Mouse (Mus musculus): ENCODE measurements at regions not wholly inside any gene's neighbourhood (a gene's known extent, or its start where the extent isn't known, plus 50 kb on each side); places are given as distances from the start of the nearest gene placed in this dataset.

DNA sequence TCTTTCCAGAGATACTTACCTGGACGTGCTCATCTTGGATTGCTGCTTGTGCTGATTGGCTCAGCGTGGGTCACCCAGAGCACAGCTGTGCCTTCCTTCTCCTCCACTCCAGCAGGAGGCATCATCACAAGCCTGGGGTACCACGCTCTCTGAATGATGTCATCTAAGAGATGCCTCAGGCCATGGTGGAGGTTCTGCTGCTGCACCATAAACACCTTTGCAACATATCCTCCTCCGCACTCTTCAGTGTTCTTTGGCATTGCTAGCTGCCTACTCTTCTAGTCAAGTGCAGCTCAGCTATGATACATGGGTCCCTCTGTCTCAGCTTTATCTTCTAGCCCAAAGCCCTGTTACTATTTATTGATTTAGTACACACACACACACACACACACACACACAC lies 110.8 kb downstream of the Emp1 start:
- no peak for TF ChIP-seq CTCF (IDR thresholded peaks at IDR 0.05; ENCODE audit: low read depth, low read length)
- no peak for TF ChIP-seq POLR2A (IDR thresholded peaks at IDR 0.05; ENCODE audit: insufficient read depth, low read length)
- no peak for TF ChIP-seq EP300 (IDR thresholded peaks at IDR 0.05; ENCODE audit: insufficient read depth, low read depth, low read length)
- Histone ChIP-seq H3K27me3 (ENCODE audit: control insufficient read depth, insufficient read depth, low read length, poor library complexity, severe bottlenecking) (no peaks in the 10 kb centered on the region), H3K36me3 (ENCODE audit: control insufficient read depth, insufficient read depth, low read length, poor library complexity, severe bottlenecking) (no peaks in the 10 kb centered on the region), H3K9me3 (replicated peaks; ENCODE audit: control insufficient read depth, insufficient read depth, low read length, poor library complexity, severe bottlenecking) (0 out of 2 replicates have a peak, but pooled peaks cover 3% of the 10 kb centered on the region), H3K4me3 (ENCODE audit: low read depth, low read length) (no peak overlapping the region), H3K9ac (ENCODE audit: low read depth, poor library complexity, severe bottlenecking) (no peak overlapping the region), H3K27ac (ENCODE audit: insufficient read depth, low read length) (no peak overlapping the region), H3K4me1 (ENCODE audit: control insufficient read depth, insufficient read depth, low read length) (no peaks in the 10 kb centered on the region)

DNA sequence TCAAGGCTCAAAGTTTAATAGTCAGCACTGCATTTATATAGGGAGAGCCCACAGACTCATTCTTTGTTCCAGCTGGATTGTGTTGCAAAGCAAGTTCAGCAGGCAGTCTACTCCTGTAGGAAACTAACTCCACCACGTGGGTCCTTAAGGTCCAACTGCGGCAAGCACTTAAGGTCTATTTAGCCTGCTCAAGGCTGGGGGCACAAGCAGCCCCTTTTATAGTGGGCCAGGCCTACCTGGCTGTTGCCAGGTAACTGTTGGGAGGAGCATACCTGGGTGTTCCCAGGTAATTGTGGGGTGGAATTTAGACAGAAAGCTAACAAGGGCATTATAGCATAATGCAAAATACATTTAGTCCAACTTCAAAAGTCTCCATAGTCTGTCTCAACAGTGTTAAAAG lies 126.5 kb downstream of the Emp1 start:
- Histone ChIP-seq H3K27ac (ENCODE audit: insufficient read depth, low read length) (no peak overlapping the region), H3K36me3 (ENCODE audit: control insufficient read depth, insufficient read depth, low read length, poor library complexity, severe bottlenecking) (no peaks in the 10 kb centered on the region), H3K9me3 (replicated peaks; ENCODE audit: control insufficient read depth, insufficient read depth, low read length, poor library complexity, severe bottlenecking) (no peaks in the 10 kb centered on the region), H3K9ac (ENCODE audit: low read depth, poor library complexity, severe bottlenecking) (no peak overlapping the region), H3K27me3 (ENCODE audit: control insufficient read depth, insufficient read depth, low read length, poor library complexity, severe bottlenecking) (no peaks in the 10 kb centered on the region), H3K4me3 (ENCODE audit: low read depth, low read length) (no peak overlapping the region), H3K4me1 (ENCODE audit: control insufficient read depth, insufficient read depth, low read length) (no peaks in the 10 kb centered on the region)
- TF ChIP-seq EP300 (IDR thresholded peaks at IDR 0.05; ENCODE audit: insufficient read depth, low read depth, low read length) = no peak
- no peak for TF ChIP-seq CTCF (IDR thresholded peaks at IDR 0.05; ENCODE audit: low read depth, low read length)
- TF ChIP-seq POLR2A (IDR thresholded peaks at IDR 0.05; ENCODE audit: insufficient read depth, low read length) = no peak

DNA sequence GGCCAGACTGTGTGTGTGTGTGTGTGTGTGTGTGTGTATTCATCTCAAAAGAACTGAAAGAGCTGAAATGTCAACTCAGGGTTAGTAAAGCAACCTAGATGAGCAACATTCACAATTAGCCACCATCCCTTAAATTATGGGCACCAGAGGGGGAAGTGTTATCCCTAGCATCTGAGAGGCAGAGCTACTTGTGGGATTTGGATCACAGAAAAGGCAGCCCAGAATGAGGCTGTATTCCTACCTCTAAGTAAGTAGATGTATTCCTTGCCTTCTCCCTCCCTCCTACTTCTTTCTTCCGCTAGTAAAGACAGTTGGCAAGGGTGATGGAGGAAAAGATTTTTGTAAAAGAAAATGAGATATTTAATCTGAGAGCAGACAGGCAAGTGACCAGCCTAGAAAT lies 131.6 kb downstream of the Emp1 start:
- no peaks in the 10 kb centered on the region for H3K27me3 ChIP-seq (ENCODE audit: control insufficient read depth, insufficient read depth, low read length, poor library complexity, severe bottlenecking)
- no peak overlapping the region for H3K4me3 ChIP-seq (ENCODE audit: low read depth, low read length)
- no peaks in the 10 kb centered on the region for H3K4me1 ChIP-seq (ENCODE audit: control insufficient read depth, insufficient read depth, low read length)
- H3K9me3 ChIP-seq (replicated peaks; ENCODE audit: control insufficient read depth, insufficient read depth, low read length, poor library complexity, severe bottlenecking) = peaks cover 9% of the 10 kb centered on the region
- H3K27ac ChIP-seq (ENCODE audit: insufficient read depth, low read length) = no peak overlapping the region
- H3K36me3 ChIP-seq (ENCODE audit: control insufficient read depth, insufficient read depth, low read length, poor library complexity, severe bottlenecking) = no peaks in the 10 kb centered on the region
- H3K9ac ChIP-seq (ENCODE audit: low read depth, poor library complexity, severe bottlenecking) = no peak overlapping the region
- TF ChIP-seq POLR2A (IDR thresholded peaks at IDR 0.05; ENCODE audit: insufficient read depth, low read length) (no peak), EP300 (IDR thresholded peaks at IDR 0.05; ENCODE audit: insufficient read depth, low read depth, low read length) (no peak), CTCF (IDR thresholded peaks at IDR 0.05; ENCODE audit: low read depth, low read length) (no peak)

DNA sequence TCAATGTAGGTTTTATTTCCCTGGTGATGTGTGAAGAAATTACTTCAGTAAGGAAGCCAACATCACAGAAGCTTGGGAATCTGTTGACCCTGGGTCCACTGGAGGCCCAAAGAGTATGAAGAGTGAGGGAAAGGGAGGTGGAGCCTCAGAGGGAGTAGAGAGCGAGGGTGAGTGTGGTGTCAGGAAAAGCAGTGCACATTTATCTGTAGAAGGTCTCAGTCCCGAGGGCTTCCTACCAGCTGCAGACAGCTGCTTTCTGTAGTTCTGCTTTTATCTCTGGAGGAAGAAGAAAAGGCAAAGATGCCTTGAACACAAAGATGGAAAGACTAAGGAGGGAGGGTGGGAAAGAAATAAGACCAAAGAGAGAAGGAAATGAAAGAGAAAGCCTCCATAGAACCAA lies 133.5 kb downstream of the Emp1 start:
- TF ChIP-seq EP300 (IDR thresholded peaks at IDR 0.05; ENCODE audit: insufficient read depth, low read depth, low read length) (no peak), POLR2A (IDR thresholded peaks at IDR 0.05; ENCODE audit: insufficient read depth, low read length) (no peak), CTCF (IDR thresholded peaks at IDR 0.05; ENCODE audit: low read depth, low read length) (no peak)
- H3K27me3 ChIP-seq (ENCODE audit: control insufficient read depth, insufficient read depth, low read length, poor library complexity, severe bottlenecking) = no peaks in the 10 kb centered on the region

DNA sequence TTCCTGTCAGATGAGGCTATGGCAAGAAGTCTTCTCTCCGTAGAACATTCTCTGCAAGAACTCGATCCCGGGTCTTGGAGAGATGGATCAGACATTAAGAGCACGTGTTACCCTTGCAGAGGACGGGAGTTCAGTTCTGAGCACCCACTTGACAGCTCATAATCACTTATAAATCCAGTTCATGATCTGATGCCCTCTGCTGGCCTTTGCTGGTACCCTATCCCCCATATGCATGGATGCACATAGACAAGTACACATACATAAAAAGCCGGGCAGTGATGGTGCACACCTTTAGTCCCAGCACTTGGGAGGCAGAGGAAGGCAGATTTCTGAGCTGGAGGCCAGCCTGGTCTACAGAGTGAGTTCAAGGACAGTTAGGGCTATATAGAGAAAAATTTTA lies 136.2 kb downstream of the Emp1 start:
- Histone ChIP-seq H3K9me3 (replicated peaks; ENCODE audit: control insufficient read depth, insufficient read depth, low read length, poor library complexity, severe bottlenecking) (peaks cover 9% of the 10 kb centered on the region), H3K27ac (ENCODE audit: insufficient read depth, low read length) (no peak overlapping the region), H3K27me3 (ENCODE audit: control insufficient read depth, insufficient read depth, low read length, poor library complexity, severe bottlenecking) (no peaks in the 10 kb centered on the region), H3K9ac (ENCODE audit: low read depth, poor library complexity, severe bottlenecking) (no peak overlapping the region), H3K4me3 (ENCODE audit: low read depth, low read length) (no peak overlapping the region), H3K36me3 (ENCODE audit: control insufficient read depth, insufficient read depth, low read length, poor library complexity, severe bottlenecking) (no peaks in the 10 kb centered on the region), H3K4me1 (ENCODE audit: control insufficient read depth, insufficient read depth, low read length) (no peaks in the 10 kb centered on the region)
- TF ChIP-seq EP300 (IDR thresholded peaks at IDR 0.05; ENCODE audit: insufficient read depth, low read depth, low read length) = no peak
- no peak for TF ChIP-seq POLR2A (IDR thresholded peaks at IDR 0.05; ENCODE audit: insufficient read depth, low read length)
- no peak for TF ChIP-seq CTCF (IDR thresholded peaks at IDR 0.05; ENCODE audit: low read depth, low read length)

More for the DNA sequence above, 133.5 kb downstream of the Emp1 start:
- H3K4me3 ChIP-seq (ENCODE audit: low read depth, low read length) = no peak overlapping the region
- no peak overlapping the region for H3K27ac ChIP-seq (ENCODE audit: insufficient read depth, low read length)
- H3K36me3 ChIP-seq (ENCODE audit: control insufficient read depth, insufficient read depth, low read length, poor library complexity, severe bottlenecking) = no peaks in the 10 kb centered on the region
- no peak overlapping the region for H3K9ac ChIP-seq (ENCODE audit: low read depth, poor library complexity, severe bottlenecking)
- H3K9me3 ChIP-seq (replicated peaks; ENCODE audit: control insufficient read depth, insufficient read depth, low read length, poor library complexity, severe bottlenecking) = peaks cover 9% of the 10 kb centered on the region
- H3K4me1 ChIP-seq (ENCODE audit: control insufficient read depth, insufficient read depth, low read length) = no peaks in the 10 kb centered on the region

DNA sequence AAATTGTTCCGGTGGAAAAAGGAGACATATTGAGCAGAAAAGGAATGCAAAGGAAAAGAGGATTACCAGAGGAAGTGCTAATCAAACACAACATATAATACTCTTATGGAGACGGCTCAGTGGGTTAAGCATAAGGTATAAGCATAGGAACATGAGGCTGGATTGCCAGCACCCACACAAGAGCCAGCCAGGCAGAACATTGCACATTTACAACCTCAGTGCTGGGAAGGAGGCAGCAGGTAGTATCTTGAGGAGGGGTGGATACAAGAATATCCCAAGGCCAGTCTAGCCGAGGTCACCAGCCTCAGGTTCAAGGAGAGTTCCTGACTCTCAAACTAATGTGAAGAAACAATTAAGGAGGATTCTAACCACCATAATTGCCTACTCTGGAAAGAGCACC lies 138.0 kb downstream of the Emp1 start:
- Histone ChIP-seq H3K9me3 (replicated peaks; ENCODE audit: control insufficient read depth, insufficient read depth, low read length, poor library complexity, severe bottlenecking) (no peaks in the 10 kb centered on the region; the same call in 1 of the 2 replicates), H3K27ac (ENCODE audit: insufficient read depth, low read length) (no peak overlapping the region), H3K36me3 (ENCODE audit: control insufficient read depth, insufficient read depth, low read length, poor library complexity, severe bottlenecking) (no peaks in the 10 kb centered on the region), H3K27me3 (ENCODE audit: control insufficient read depth, insufficient read depth, low read length, poor library complexity, severe bottlenecking) (no peaks in the 10 kb centered on the region), H3K4me1 (ENCODE audit: control insufficient read depth, insufficient read depth, low read length) (no peaks in the 10 kb centered on the region), H3K4me3 (ENCODE audit: low read depth, low read length) (no peak overlapping the region), H3K9ac (ENCODE audit: low read depth, poor library complexity, severe bottlenecking) (no peak overlapping the region)
- TF ChIP-seq CTCF (IDR thresholded peaks at IDR 0.05; ENCODE audit: low read depth, low read length) (no peak), POLR2A (IDR thresholded peaks at IDR 0.05; ENCODE audit: insufficient read depth, low read length) (no peak), EP300 (IDR thresholded peaks at IDR 0.05; ENCODE audit: insufficient read depth, low read depth, low read length) (no peak)

Data from ES-Bruce4 (cell line).